Mouse (Mus musculus) hindbrain, embryonic 13.5 days (tissue): ENCODE results near the gene Mrps10. TPM values are rescaled to one million over a fixed set of nuclear protein-coding genes. Genes with fewer than 3 reads are reported as not detected.
"Not testable (repeated sequence)": the region's sequence is repeated elsewhere in the genome, so short reads cannot be mapped to it uniquely, and the experiment has no call there.

Experiments used
- ATAC-seq: fragments of 200-750 bp; cut with Nextera tagmentation; 2 replicates; pipeline ENCODE4 v1.8.0; 2017; ENCODE audit warnings: moderate TSS enrichment; ENCODE audit not compliant: low FRiP score
- H3K27ac ChIP-seq: fragments of 300-500 bp; sonication (generic); 2 replicates; pipeline ENCODE4 v1.5.1; 2015; ENCODE audit warnings: inconsistent platforms, mild to moderate bottlenecking, moderate library complexity
- H3K27me3 ChIP-seq: fragments of 300-500 bp; sonication (generic); 2 replicates; pipeline ENCODE4 v1.6.1; 2015; ENCODE audit warnings: mild to moderate bottlenecking, inconsistent platforms
- H3K36me3 ChIP-seq: fragments of 300-500 bp; sonication (generic); 2 replicates; pipeline ENCODE4 v1.6.1; 2015; ENCODE audit warnings: mild to moderate bottlenecking, inconsistent platforms
- H3K4me1 ChIP-seq: fragments of 300-500 bp; sonication (generic); replicated peaks from 2 replicates; pipeline ENCODE4 v1.6.1; 2015; ENCODE audit warnings: inconsistent platforms
- H3K4me2 ChIP-seq: fragments of 300-500 bp; sonication (generic); 2 replicates; pipeline ENCODE4 v1.6.1; 2015; ENCODE audit warnings: inconsistent platforms, mild to moderate bottlenecking, moderate library complexity
- H3K4me3 ChIP-seq: fragments of 300-500 bp; sonication (generic); 2 replicates; pipeline ENCODE4 v1.5.1; 2015; ENCODE audit warnings: mild to moderate bottlenecking, inconsistent platforms
- H3K9ac ChIP-seq: fragments of 300-500 bp; sonication (generic); 2 replicates; pipeline ENCODE4 v1.6.1; 2015; ENCODE audit warnings: mild to moderate bottlenecking, inconsistent platforms
- H3K9me3 ChIP-seq: fragments of 300-500 bp; sonication (generic); 2 replicates; pipeline ENCODE4 v1.6.1; 2016; ENCODE audit warnings: inconsistent platforms
- WGBS: fragments of 180-500 bp; shearing (Covaris S2); methylation state at CpG from one replicate; pipeline ENCODE4 v1.1.7; 2015; 5-methylcytosine and 5-hydroxymethylcytosine counted together
- polyA plus RNA-seq: library from polyadenylated mRNA; unstranded; fragments of >200 nt; fragmentation: Nextera tagmentation; extraction: Ambion mirVana; gene quantifications from 2 replicates; pipeline ENCODE4 v1.2.1, GENCODE M21; 2015

Gene Mrps10
- polyA plus RNA-seq, 1 experiment from 2014 or later: 70.6 TPM

DNA sequence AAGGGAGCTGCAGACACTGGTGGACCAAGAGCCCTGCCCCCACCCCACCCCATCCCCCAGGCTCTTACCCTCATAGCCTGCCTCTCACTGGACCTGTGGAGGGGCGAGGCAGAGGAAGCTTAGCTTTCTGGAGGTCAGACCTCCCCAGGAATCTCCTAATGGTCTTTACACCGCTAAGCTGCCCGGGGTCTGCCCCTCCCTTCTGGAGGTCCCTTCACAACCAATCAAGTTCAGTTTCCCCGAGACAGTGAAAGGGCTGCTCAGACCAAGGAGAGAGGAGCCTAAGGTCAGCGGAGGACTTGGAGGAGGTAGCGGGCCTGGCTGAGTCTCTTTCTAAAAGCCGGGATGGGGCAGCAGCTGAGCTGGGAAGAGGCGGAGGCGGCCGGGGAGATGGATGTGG is 16.5 kb downstream of the Mrps10 start, which contains the start of gene Guca1b:
Gene Guca1b (plus strand): TSS at position 249 of the 400 bp plus-strand sequence.
- ATAC-seq: no peak
- WGBS: 41% methylated on average over 10 of the region's 10 CpGs

DNA sequence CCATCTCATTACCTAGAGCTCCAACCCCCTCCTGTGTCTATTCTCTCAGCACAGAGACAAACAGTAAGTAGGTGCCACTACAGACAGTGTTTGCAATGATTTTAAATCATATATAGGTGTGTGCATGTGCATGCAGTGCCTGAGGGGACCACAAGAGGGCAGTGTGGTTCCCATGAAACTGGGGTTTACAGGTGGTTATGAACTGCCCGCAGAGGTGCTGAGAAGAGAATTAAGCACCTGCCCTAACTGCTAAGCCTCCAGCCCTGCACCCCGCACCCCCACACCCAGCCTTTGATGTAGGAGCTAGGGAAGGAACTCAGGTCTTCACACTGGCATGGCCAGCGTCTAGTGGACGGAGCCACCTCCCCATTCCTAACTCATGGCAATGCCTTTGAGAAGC is 18.0 kb downstream of the Mrps10 start:
- H3K4me1 ChIP-seq: no peaks in the 10 kb centered on the region
- no peaks in the 10 kb centered on the region for H3K9me3 ChIP-seq
- no peak overlapping the region for H3K27ac ChIP-seq
- no peak overlapping the region for H3K4me2 ChIP-seq
- ATAC-seq: no peak
- H3K9ac ChIP-seq: no peak overlapping the region
- H3K27me3 ChIP-seq: no peaks in the 10 kb centered on the region
- WGBS: 67% methylated on average over 4 of the region's 4 CpGs
- peaks cover 16% of the 10 kb centered on the region for H3K36me3 ChIP-seq
- no peak overlapping the region for H3K4me3 ChIP-seq

More for the DNA sequence above, 16.5 kb downstream of the Mrps10 start, which contains the start of gene Guca1b:
- Histone ChIP-seq H3K4me1 (no peaks in the 10 kb centered on the region), H3K9ac (no peak within 1 kb of the TSS), H3K27ac (no peak within 1 kb of the TSS), H3K4me3 (no peak within 1 kb of the TSS), H3K9me3 (no peaks in the 10 kb centered on the region), H3K36me3 (peaks cover 27% of the 10 kb centered on the region), H3K4me2 (no peak within 1 kb of the TSS), H3K27me3 (no peaks in the 10 kb centered on the region)

DNA sequence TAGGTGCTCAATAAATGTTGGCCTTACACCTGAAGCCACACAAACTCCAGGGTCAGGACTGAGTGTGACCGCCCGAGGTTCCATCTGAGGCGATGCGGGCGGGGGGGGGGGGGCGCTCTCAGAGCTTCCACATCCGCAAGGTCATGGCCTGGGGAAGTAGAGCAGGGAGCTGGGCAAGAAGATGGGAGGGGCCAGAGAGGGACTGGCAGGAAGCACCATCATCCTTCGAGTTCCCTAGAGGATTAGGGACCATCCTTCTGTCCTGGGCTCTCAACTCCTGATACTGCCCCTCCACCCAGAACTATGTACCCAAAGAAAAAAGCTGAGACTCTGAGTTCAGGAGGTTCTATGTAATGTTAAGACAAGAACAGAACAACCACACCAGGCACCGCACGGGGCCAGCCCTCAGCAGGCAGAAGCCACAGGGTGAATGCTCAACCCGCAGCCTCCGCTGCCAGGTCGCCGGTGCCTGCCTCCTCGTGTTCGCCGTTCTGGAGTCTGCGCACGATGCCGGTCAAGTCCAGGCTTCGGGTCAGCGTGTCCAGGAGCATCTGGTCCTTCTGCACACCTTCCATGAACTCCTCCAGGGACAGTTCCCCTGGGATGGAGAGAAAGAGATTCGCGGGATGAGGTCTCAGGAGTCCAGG is 25.7 kb downstream of the Mrps10 start:
- Histone ChIP-seq H3K27ac (no peak overlapping the region), H3K9ac (peak overlapping the region; percentile 53), H3K4me1 (peaks cover 14% of the 10 kb centered on the region), H3K36me3 (no peaks in the 10 kb centered on the region), H3K4me2 (peak overlapping the region; percentile 44), H3K27me3 (peaks cover 42% of the 10 kb centered on the region), H3K9me3 (no peaks in the 10 kb centered on the region), H3K4me3 (peak overlapping the region; percentile 18; the same call in 1 of the 2 replicates)
- no peak; the same call in 1 of the 2 replicates for ATAC-seq
- WGBS: 25% methylated on average over 24 of the region's 24 CpGs

DNA sequence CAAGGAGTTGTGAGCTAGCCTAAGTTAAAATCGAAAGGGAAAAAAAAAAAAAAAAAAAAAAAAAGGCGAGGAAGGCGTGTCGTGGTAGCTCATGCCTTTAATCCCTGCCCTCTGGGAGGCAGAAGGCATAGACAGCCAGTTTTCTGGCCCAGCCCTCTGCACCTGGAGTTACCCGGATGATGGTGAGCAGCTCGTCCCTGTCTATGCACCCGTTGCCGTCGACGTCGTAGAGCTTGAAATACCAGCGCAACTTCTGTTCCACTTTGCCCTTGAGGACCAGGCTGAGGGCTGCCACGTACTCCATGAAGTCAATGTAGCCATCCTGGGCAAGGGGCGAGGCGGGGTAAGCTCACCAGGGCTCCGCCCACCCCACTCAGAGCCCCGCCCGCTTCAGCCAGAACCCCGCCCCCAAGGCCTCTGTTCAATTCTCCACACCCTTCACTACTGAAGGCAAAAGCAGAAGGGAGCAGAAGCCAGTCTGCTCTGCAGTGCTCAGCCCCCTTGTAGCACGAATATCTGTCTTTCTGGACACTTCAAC is 26.8 kb downstream of the Mrps10 start:
- H3K4me1 ChIP-seq: peaks cover 14% of the 10 kb centered on the region
- H3K9ac ChIP-seq: no peak overlapping the region
- H3K4me3 ChIP-seq: peak overlapping the region; percentile 20
- H3K4me2 ChIP-seq: peak overlapping the region; percentile 44
- no peaks in the 10 kb centered on the region for H3K9me3 ChIP-seq
- no peaks in the 10 kb centered on the region for H3K36me3 ChIP-seq
- 6% methylated on average over 19 of the region's 20 CpGs for WGBS
- ATAC-seq: peak; percentile 61; the same call in 1 of the 2 replicates
- no peak overlapping the region for H3K27ac ChIP-seq
- H3K27me3 ChIP-seq: peaks cover 42% of the 10 kb centered on the region

DNA sequence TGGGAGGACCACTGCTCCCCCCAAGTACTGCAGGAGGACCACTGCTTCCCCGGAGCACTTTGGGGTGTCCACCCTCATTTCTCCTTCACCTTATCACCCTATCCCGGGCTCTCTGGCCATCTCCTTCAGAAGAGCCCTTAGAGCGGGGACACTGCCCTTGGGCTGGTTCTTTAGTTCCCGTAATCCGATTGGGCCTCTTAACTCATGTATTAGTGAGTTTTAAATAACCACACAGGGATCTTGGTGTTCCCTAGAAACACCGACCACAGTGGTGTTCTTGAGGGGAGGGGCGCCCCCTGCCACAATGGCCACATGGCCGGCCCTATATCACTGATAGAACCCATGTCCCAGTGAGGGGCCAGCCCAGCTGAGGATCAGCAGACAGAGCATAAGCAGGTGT is 30.4 kb downstream of the Mrps10 start:
- Histone ChIP-seq H3K36me3 (no peaks in the 10 kb centered on the region), H3K9ac (no peak overlapping the region), H3K4me1 (peaks cover 14% of the 10 kb centered on the region), H3K9me3 (no peaks in the 10 kb centered on the region), H3K4me3 (no peak overlapping the region), H3K27ac (no peak overlapping the region), H3K4me2 (no peak overlapping the region), H3K27me3 (peaks cover 35% of the 10 kb centered on the region)
- 88% methylated on average over 8 of the region's 8 CpGs for WGBS
- no peak for ATAC-seq

DNA sequence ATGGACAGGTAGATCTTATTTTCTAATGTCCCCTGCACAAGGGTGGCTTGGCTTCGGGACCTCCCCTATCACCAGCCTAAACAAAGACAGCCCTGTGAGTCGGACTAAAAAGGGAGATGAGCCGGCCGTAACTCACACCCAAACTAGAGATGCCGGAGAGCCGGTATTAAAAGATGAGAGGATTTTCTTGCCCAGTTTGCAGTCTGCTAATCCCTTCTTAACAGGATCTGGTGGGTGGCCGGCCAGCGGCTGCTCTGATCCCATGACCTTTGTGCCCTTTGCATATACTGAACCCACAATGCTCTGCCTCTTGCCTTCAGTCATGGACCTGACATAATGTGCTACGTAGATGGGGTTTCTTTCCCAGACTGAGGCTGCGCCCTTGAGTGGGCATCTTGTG is 31.8 kb downstream of the Mrps10 start, which contains the start of gene Guca1a:
Gene Guca1a (minus strand): TSS at position 134 of the 400 bp plus-strand sequence.
- H3K4me3 ChIP-seq: no peak within 1 kb of the TSS
- H3K36me3 ChIP-seq: no peaks in the 10 kb centered on the region
- no peak for ATAC-seq
- WGBS: 71% methylated on average over 10 of the region's 10 CpGs
- H3K27me3 ChIP-seq: peaks cover 25% of the 10 kb centered on the region
- H3K9me3 ChIP-seq: no peaks in the 10 kb centered on the region
- no peak within 1 kb of the TSS for H3K4me2 ChIP-seq
- H3K4me1 ChIP-seq: 0 out of 2 replicates have a peak, but pooled peaks cover 1% of the 10 kb centered on the region
- no peak within 1 kb of the TSS for H3K27ac ChIP-seq
- H3K9ac ChIP-seq: no peak within 1 kb of the TSS

DNA sequence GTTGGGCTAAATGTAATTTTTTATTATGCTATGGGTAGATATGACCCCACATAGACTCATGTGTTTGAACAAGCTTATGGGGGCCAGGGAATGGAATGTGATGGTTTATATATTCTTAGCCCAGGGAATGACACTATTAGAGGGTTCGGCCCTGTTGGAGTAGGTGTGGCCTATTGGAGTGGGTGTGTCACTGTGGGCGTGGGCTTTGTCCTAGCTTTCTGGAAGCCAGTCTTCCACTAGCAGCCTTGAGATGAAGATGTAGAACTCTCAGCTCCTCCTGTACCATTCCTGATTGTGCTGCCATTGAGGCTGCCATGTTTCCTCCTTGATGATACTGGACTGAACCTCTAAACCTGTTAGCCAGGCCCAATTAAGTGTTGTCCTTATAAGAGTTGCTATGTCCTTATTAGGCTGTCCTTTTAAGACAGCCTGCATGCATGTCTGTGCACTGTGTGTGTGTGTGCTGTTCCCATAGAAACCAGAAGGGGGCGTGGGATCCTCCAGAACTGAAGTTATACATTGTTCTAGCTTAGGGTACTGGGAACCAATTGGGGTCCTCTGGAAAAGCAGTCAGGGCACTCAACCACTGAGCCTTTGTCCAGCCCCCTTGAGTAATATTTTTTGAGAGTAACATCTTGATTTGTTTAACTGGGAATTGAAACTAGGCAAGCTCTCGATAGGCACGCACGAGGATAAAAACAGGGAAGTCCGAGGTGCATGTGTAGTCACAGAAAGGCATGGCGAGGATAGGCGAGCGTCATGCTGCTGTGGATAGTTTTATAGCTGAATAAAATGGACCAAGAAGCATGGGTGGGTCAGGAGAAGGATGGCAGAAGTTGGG is 39.2 kb downstream of the Mrps10 start:
- no peak overlapping the region for H3K9ac ChIP-seq
- H3K27me3 ChIP-seq: peaks cover 62% of the 10 kb centered on the region
- 68% methylated on average over 10 of the region's 10 CpGs for WGBS
- no peak overlapping the region for H3K4me3 ChIP-seq
- no peaks in the 10 kb centered on the region for H3K36me3 ChIP-seq
- no peak overlapping the region for H3K4me2 ChIP-seq
- no peaks in the 10 kb centered on the region for H3K9me3 ChIP-seq
- ATAC-seq: no peak
- no peak overlapping the region for H3K27ac ChIP-seq
- H3K4me1 ChIP-seq: peaks cover 7% of the 10 kb centered on the region

DNA sequence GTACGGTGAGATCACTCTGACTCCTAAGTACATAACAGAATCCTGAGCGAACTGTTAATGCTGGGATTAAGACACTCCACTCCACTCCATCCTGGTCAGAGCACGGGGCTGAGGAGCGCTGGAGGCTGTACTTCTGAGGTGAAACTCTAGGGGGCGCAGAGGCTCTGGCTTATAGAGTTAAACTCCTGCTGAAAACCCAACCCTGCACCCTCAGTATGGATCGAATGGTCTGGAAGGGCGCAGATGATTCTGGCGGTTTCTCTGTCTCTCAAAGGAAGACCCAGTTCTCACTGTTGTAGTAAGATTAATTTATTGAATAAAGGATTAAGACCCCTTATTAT is 39.8 kb downstream of the Mrps10 start:
- peak; percentile 38; the same call in 1 of the 2 replicates for ATAC-seq
- H3K4me3 ChIP-seq: no peak overlapping the region
- WGBS: 23% methylated on average over 8 of the region's 8 CpGs
- no peaks in the 10 kb centered on the region for H3K36me3 ChIP-seq
- no peak overlapping the region for H3K4me2 ChIP-seq
- no peak overlapping the region for H3K27ac ChIP-seq
- H3K4me1 ChIP-seq: peaks cover 7% of the 10 kb centered on the region
- H3K9me3 ChIP-seq: no peaks in the 10 kb centered on the region
- peaks cover 66% of the 10 kb centered on the region for H3K27me3 ChIP-seq
- no peak overlapping the region for H3K9ac ChIP-seq

DNA sequence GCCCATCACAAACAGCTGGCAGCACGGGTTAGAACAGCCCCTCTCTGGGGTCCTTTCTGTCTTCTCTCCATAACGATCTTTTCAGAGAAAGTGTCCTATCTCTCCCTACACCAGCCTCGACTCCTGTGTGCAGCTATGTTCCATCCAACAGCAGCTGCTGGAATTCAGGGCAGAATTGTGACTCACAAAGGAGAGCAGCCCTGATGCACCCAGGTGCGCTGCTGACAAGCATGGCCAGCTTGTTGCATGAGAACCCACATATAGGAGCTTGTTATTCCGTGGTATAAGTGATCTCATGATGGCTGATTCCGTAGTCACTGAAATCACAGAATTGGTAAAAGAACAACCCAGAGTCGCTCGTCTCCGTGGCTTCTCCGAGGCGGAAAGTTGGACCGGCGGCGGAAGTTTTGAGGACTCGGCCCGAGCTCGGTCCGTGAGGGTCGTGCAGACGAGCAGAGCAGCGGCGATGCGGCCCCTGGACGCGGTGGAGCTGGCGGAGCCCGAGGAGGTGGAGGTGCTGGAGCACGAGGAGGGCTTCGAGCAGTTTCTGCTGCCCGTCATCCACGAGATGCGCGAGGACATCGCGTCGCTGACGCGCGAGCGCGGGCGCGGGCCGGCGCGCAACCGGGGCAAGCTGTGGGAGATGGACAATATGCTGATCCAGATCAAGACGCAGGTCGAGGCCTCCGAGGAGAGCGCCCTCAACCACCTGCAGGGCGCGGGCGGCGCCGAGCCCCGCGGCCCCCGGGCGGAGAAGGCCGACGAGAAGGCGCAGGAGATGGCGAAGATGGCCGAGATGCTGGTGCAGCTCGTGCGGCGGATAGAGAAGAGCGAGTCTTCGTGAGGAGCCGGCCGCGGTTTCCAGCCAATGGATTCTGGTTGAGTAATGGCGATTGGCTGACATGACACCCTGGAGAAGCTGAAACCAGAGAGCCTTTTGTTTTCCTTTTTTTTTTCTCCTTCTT is 41.5 kb downstream of the Mrps10 start:
- H3K9ac ChIP-seq: peak overlapping the region; percentile 59

DNA sequence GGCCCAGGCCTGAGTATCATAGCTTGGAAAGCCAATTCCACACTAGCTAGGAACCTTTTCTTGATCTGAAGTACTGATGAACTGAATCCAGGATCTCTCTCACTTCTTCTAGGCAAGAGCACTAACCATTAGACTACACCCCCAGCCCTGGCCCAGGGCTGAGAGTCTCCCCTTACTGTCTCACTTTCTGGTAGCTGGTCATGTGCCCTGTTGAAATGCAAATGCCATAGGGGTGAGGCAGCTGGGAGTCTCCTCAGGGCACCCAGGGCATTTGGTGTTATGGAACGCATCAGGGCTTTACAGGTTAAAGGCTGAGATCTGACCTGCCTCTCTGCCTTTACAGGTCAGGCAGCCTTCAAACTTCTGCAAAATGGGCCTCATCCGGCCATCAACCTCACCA is 51.5 kb downstream of the Mrps10 start:
- H3K27ac ChIP-seq: no peak overlapping the region
- H3K4me1 ChIP-seq: no peaks in the 10 kb centered on the region
- no peaks in the 10 kb centered on the region for H3K9me3 ChIP-seq
- no peak overlapping the region for H3K4me2 ChIP-seq
- 69% methylated on average over 2 of the region's 2 CpGs for WGBS
- H3K4me3 ChIP-seq: no peak overlapping the region
- no peak overlapping the region for H3K9ac ChIP-seq
- no peaks in the 10 kb centered on the region for H3K27me3 ChIP-seq
- no peak for ATAC-seq
- no peaks in the 10 kb centered on the region for H3K36me3 ChIP-seq

More for the DNA sequence above, 41.5 kb downstream of the Mrps10 start:
- not testable (repeated sequence) for ATAC-seq, H3K4me1 ChIP-seq, H3K9me3 ChIP-seq, H3K36me3 ChIP-seq, H3K27ac ChIP-seq
- Histone ChIP-seq H3K4me2 (peak overlapping the region; percentile 62), H3K4me3 (peak overlapping the region; percentile 38), H3K27me3 (peaks cover 68% of the 10 kb centered on the region)
- 3% methylated on average over 74 of the region's 74 CpGs for WGBS

DNA sequence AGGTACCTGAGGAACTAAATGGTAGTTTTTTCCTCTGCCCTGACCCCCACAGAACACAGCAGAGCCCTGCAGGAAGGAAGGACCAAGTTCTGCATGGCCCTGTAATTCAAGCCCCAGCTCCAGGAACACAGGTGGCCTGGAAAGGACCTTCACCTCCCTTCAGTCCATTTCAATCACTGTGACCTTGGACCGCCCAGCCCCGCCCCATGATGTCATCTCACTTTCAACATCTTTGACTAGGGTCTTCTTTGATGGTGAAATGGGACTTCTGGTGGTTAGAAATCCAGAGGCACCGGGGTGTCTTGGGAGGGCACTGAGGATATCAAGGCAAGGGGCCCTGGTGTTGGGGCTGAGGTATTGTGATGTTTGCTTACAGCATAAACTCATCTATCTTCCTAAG is 52.9 kb downstream of the Mrps10 start:
- 92% methylated on average over 3 of the region's 3 CpGs for WGBS
- H3K27ac ChIP-seq: no peak overlapping the region
- no peaks in the 10 kb centered on the region for H3K9me3 ChIP-seq
- no peak for ATAC-seq
- H3K36me3 ChIP-seq: no peaks in the 10 kb centered on the region
- no peak overlapping the region for H3K9ac ChIP-seq
- H3K4me2 ChIP-seq: no peak overlapping the region
- no peak overlapping the region for H3K4me3 ChIP-seq
- no peaks in the 10 kb centered on the region for H3K4me1 ChIP-seq
- no peaks in the 10 kb centered on the region for H3K27me3 ChIP-seq
